Mouse (Mus musculus): ENCODE measurements at regions not wholly inside any gene's neighbourhood (a gene's known extent, or its start where the extent isn't known, plus 50 kb on each side); places are given as distances from the start of the nearest gene placed in this dataset.

DNA sequence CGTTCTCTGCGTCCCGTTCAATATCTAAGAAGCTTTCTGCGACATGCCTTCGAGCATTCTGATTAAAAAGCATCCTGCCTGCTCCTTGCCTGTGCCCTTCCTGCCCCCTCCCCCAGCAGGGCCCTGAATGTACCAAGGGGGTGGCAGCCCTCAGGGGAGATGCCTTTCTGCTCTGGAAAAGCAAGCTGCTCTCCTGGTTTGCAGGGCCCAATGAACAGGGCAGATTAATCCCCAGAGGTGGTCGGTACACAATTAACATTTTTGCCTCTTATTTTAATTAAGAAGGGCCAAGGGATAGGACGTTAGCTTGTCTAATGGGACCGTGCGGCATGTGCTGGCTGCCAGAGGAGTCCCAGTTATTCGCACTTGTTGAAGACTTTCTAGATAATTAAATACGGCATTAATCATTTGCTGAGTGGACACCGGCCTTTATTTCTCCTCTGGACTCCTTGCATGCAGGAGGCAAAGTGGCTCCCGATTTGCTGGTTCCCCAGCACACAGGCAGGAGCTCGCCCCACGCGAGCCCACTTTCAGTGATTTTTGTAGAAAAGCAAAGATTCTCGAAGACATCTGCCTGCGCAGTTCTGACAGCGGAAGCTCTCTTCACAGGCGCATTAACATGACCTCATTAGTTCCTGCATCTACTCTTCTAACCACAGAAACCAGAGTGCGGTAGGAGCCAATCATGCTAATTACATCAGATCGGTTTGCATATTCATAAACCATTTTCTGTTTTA lies 336.8 kb upstream of the 4930535I16Rik start:
- no peak for TF ChIP-seq CTCF (conservative IDR thresholded peaks at IDR 0.05 in 1 of 2, IDR thresholded peaks at IDR 0.05 in 1 of 2; ENCODE audit: low read depth in 2 of 2, low read length in 2 of 2)
- 0 out of 2 replicates have a peak, but pooled peaks have one; percentile 24 for TF ChIP-seq EP300 (IDR thresholded peaks at IDR 0.05; ENCODE audit: low read length)
- no peak for TF ChIP-seq NELFE (IDR thresholded peaks at IDR 0.05; ENCODE audit: low read depth, low read length)
- TF ChIP-seq MAX (IDR thresholded peaks at IDR 0.05; ENCODE audit: low read length): no peak
- no peak for TF ChIP-seq SIN3A (IDR thresholded peaks at IDR 0.05; ENCODE audit: low read length)
- no peak for TF ChIP-seq USF2 (conservative IDR thresholded peaks at IDR 0.05; ENCODE audit: low read depth, low read length)
- TF ChIP-seq NRF1 (IDR thresholded peaks at IDR 0.05; ENCODE audit: low read depth, low read length): 0 out of 2 replicates have a peak, but pooled peaks have one; percentile 25
- no peak for TF ChIP-seq E2F4 (IDR thresholded peaks at IDR 0.05; ENCODE audit: insufficient replicate concordance, low read depth, low read length)
- 0 out of 2 replicates have a peak, but pooled peaks have one; percentile 12 for TF ChIP-seq JUND (conservative IDR thresholded peaks at IDR 0.05; ENCODE audit: low read depth, low read length)
- TF ChIP-seq USF1 (IDR thresholded peaks at IDR 0.05; ENCODE audit: low read depth, low read length): no peak

Data from CH12.LX (cell line).